Mouse (Mus musculus): ENCODE data around the gene Olfr1234. TPM values are rescaled to one million over a fixed set of nuclear protein-coding genes. Genes with fewer than 3 reads are reported as not detected.

The Olfr1234 gene
- not detected in 2 replicates for polyA plus RNA-seq (2014; fragmentation: Nextera tagmentation; extraction: Ambion mirVana)

DNA sequence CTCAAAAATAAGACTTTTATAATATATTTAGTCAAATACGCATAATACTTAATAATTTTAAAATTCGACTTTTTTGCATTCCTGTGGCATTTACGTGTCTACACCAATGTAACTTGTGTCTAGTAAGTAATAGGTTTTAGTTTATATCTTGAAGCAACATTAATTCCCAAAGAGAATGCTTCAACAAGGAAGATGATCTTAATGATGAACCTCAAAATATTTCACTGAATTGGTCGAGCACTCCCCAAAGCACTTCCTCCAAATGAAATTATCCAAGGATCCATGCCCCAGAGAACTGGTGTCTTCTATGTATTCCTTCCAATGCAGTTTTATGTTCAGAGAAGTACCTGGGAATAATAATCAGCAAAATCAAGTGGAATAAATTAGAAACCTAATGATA lies at the start of gene Olfr1234:
Gene Olfr1234, minus strand, starts transcription at position 101 of the 400 bp plus-strand sequence.
- WGBS = 85% methylated on average over 4 of the region's 4 CpGs
- Histone ChIP-seq H3K4me2 (replicated peaks; ENCODE audit: low read depth, low read length) (no peak within 1 kb of the TSS), H3K27me3 (ENCODE audit: control insufficient read depth, insufficient read depth, low read length) (no peaks in the 10 kb centered on the region), H3K36me3 (ENCODE audit: control insufficient read depth, insufficient read depth, low read length) (no peaks in the 10 kb centered on the region), H3K4me3 (ENCODE audit: low read depth, low read length) (no peak within 1 kb of the TSS), H3K4me1 (ENCODE audit: control insufficient read depth, insufficient read depth, low read length) (no peaks in the 10 kb centered on the region), H3K9ac (replicated peaks; ENCODE audit: low read depth, low read length) (no peak within 1 kb of the TSS), H3K9me3 (ENCODE audit: control insufficient read depth, low read depth, low read length) (no peaks in the 10 kb centered on the region), H3K27ac (ENCODE audit: low read length) (no peak within 1 kb of the TSS)
- ATAC-seq (ENCODE audit: insufficient number of reproducible peaks, insufficient read depth, low FRiP score, low read depth) = no peak

GRCm38 (mm10) chr2:89409576-89409975 lies 44.9 kb upstream of the Olfr1234 start, which contains the start of gene Olfr1238:
Gene Olfr1238 (minus strand): TSS chr2:89409676.
- no peak within 1 kb of the TSS for H3K4me3 ChIP-seq (ENCODE audit: low read depth, low read length)
- no peak within 1 kb of the TSS for H3K4me2 ChIP-seq (replicated peaks; ENCODE audit: low read depth, low read length)
- no peak within 1 kb of the TSS for H3K27ac ChIP-seq (ENCODE audit: low read length)
- H3K9ac ChIP-seq (replicated peaks; ENCODE audit: low read depth, low read length) = no peak within 1 kb of the TSS
- H3K27me3 ChIP-seq (ENCODE audit: control insufficient read depth, insufficient read depth, low read length) = no peaks in the 10 kb centered on the region
- H3K9me3 ChIP-seq (ENCODE audit: control insufficient read depth, low read depth, low read length) = no peaks in the 10 kb centered on the region
- no peaks in the 10 kb centered on the region for H3K36me3 ChIP-seq (ENCODE audit: control insufficient read depth, insufficient read depth, low read length)
- H3K4me1 ChIP-seq (ENCODE audit: control insufficient read depth, insufficient read depth, low read length) = no peaks in the 10 kb centered on the region
- WGBS = 92% methylated on average over 2 of the region's 2 CpGs
- ATAC-seq (ENCODE audit: insufficient number of reproducible peaks, insufficient read depth, low FRiP score, low read depth) = no peak

DNA sequence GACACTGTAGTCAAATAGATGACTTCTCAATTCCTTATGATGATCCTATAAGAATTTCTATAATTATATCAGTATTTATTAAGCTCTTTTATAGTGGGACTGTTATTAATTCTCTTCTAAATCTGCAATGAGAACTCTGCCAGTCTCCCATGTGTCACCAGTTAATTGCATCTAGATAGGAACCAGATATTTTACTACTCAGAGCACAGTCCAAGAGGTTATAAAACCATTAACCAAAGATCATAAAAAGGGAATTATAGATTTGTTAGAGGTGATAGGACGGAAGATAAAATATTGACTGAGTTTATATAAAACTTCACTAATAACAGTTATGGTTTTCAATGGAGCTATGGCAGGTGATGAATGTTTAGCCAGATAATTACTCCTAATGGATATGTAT lies 36.2 kb upstream of the Olfr1234 start:
- Histone ChIP-seq H3K4me3 (ENCODE audit: low read depth, low read length) (no peak overlapping the region), H3K27ac (ENCODE audit: low read length) (no peak overlapping the region), H3K9me3 (ENCODE audit: control insufficient read depth, low read depth, low read length) (no peaks in the 10 kb centered on the region), H3K27me3 (ENCODE audit: control insufficient read depth, insufficient read depth, low read length) (no peaks in the 10 kb centered on the region), H3K36me3 (ENCODE audit: control insufficient read depth, insufficient read depth, low read length) (no peaks in the 10 kb centered on the region), H3K4me1 (ENCODE audit: control insufficient read depth, insufficient read depth, low read length) (no peaks in the 10 kb centered on the region), H3K9ac (replicated peaks; ENCODE audit: low read depth, low read length) (no peak overlapping the region), H3K4me2 (replicated peaks; ENCODE audit: low read depth, low read length) (no peak overlapping the region)
- ATAC-seq (ENCODE audit: insufficient number of reproducible peaks, insufficient read depth, low FRiP score, low read depth) = no peak
- 87% methylated on average over 1 of the region's 1 CpGs for WGBS

DNA sequence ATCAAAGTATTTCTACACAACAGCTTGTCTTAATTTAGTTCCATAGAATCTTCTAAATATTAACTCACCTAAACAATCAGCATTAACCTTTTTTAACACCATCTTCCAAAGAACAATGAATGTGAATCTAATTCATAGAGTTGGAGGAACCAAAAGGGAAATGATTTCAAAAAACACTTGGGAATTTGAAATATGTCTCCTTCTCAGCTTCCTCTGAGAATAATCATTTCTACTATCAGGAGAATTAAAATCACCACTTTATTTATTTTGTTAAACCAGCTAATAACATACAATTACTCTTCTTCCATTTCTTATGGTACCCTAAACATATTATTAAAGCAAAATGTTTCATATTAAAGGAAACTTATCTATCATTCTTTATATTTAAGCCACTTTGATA lies 22.4 kb downstream of the Olfr1234 start, which contains the start of gene Olfr1233:
Gene Olfr1233, minus strand, starts transcription at position 101 of the 400 bp plus-strand sequence.
- H3K4me1 ChIP-seq (ENCODE audit: control insufficient read depth, insufficient read depth, low read length) = no peaks in the 10 kb centered on the region
- no peaks in the 10 kb centered on the region for H3K36me3 ChIP-seq (ENCODE audit: control insufficient read depth, insufficient read depth, low read length)
- ATAC-seq (ENCODE audit: insufficient number of reproducible peaks, insufficient read depth, low FRiP score, low read depth) = no peak
- H3K27me3 ChIP-seq (ENCODE audit: control insufficient read depth, insufficient read depth, low read length) = no peaks in the 10 kb centered on the region
- H3K9ac ChIP-seq (replicated peaks; ENCODE audit: low read depth, low read length) = no peak within 1 kb of the TSS
- no peak within 1 kb of the TSS for H3K4me3 ChIP-seq (ENCODE audit: low read depth, low read length)
- H3K4me2 ChIP-seq (replicated peaks; ENCODE audit: low read depth, low read length) = no peak within 1 kb of the TSS
- no peak within 1 kb of the TSS for H3K27ac ChIP-seq (ENCODE audit: low read length)
- H3K9me3 ChIP-seq (ENCODE audit: control insufficient read depth, low read depth, low read length) = no peaks in the 10 kb centered on the region

DNA sequence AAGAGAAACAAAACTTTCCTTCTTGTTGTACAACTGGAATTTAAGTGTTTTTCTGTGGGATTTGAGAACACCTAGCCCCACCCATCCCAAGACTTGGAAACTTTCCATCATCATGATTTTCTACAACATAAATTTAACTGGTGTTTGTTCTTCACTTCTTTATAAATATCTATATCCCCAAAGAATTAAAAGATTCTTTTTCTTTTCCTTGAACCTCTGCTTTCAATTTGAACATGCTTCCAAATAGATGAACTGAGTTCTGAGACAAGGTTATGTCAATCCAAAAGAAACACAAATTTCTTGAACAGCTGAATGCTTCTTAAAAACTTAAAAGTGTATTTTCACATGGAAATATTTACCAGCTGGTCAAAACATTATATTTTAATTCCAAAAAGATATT lies 35.1 kb downstream of the Olfr1234 start, which contains the start of gene Olfr1232:
Gene Olfr1232, minus strand, starts transcription at position 101 of the 400 bp plus-strand sequence.
- no peaks in the 10 kb centered on the region for H3K36me3 ChIP-seq (ENCODE audit: control insufficient read depth, insufficient read depth, low read length)
- H3K27me3 ChIP-seq (ENCODE audit: control insufficient read depth, insufficient read depth, low read length) = no peaks in the 10 kb centered on the region
- ATAC-seq (ENCODE audit: insufficient number of reproducible peaks, insufficient read depth, low FRiP score, low read depth) = no peak
- H3K9ac ChIP-seq (replicated peaks; ENCODE audit: low read depth, low read length) = no peak within 1 kb of the TSS
- H3K4me1 ChIP-seq (ENCODE audit: control insufficient read depth, insufficient read depth, low read length) = no peaks in the 10 kb centered on the region
- H3K4me3 ChIP-seq (ENCODE audit: low read depth, low read length) = no peak within 1 kb of the TSS
- H3K9me3 ChIP-seq (ENCODE audit: control insufficient read depth, low read depth, low read length) = no peaks in the 10 kb centered on the region
- no peak within 1 kb of the TSS for H3K27ac ChIP-seq (ENCODE audit: low read length)
- H3K4me2 ChIP-seq (replicated peaks; ENCODE audit: low read depth, low read length) = no peak within 1 kb of the TSS

Other genes starting within 250 kb of the Olfr1234 start
- gene Olfr1221, start 247.6 kb downstream of the Olfr1234 start, polyA plus RNA-seq (2014; fragmentation: Nextera tagmentation; extraction: Ambion mirVana) = not detected in 2 replicates
- not detected in 2 replicates for gene Olfr1222, start 231.8 kb downstream of the Olfr1234 start, polyA plus RNA-seq (2014; fragmentation: Nextera tagmentation; extraction: Ambion mirVana)
- not detected in 2 replicates for gene Olfr1223, start 213.3 kb downstream of the Olfr1234 start, polyA plus RNA-seq (2014; fragmentation: Nextera tagmentation; extraction: Ambion mirVana)
- not detected in 2 replicates for gene Olfr1224-ps1, start 200.8 kb downstream of the Olfr1234 start, polyA plus RNA-seq (2014; fragmentation: Nextera tagmentation; extraction: Ambion mirVana)
- not detected in 2 replicates for gene Olfr1225, start 190.2 kb downstream of the Olfr1234 start, polyA plus RNA-seq (2014; fragmentation: Nextera tagmentation; extraction: Ambion mirVana)
- not detected in 2 replicates for gene Olfr1226, start 164.8 kb downstream of the Olfr1234 start, polyA plus RNA-seq (2014; fragmentation: Nextera tagmentation; extraction: Ambion mirVana)
- not detected in 2 replicates for gene Olfr1228, start 110.8 kb downstream of the Olfr1234 start, polyA plus RNA-seq (2014; fragmentation: Nextera tagmentation; extraction: Ambion mirVana)
- gene Olfr1229, start 76.9 kb downstream of the Olfr1234 start, polyA plus RNA-seq (2014; fragmentation: Nextera tagmentation; extraction: Ambion mirVana) = not detected in 2 replicates
- not detected in 2 replicates for gene Olfr1230, start 67.6 kb downstream of the Olfr1234 start, polyA plus RNA-seq (2014; fragmentation: Nextera tagmentation; extraction: Ambion mirVana)
- not detected in 2 replicates for gene Olfr1231, start 57.8 kb downstream of the Olfr1234 start, polyA plus RNA-seq (2014; fragmentation: Nextera tagmentation; extraction: Ambion mirVana)
- not detected in 2 replicates for gene Olfr1232, start 35.2 kb downstream of the Olfr1234 start, polyA plus RNA-seq (2014; fragmentation: Nextera tagmentation; extraction: Ambion mirVana)
- not detected in 2 replicates for gene Olfr1233, start 22.5 kb downstream of the Olfr1234 start, polyA plus RNA-seq (2014; fragmentation: Nextera tagmentation; extraction: Ambion mirVana)
- not detected in 2 replicates for gene Olfr1238, start 44.8 kb upstream of the Olfr1234 start, polyA plus RNA-seq (2014; fragmentation: Nextera tagmentation; extraction: Ambion mirVana)
- gene Olfr1239, start 55.5 kb upstream of the Olfr1234 start, polyA plus RNA-seq (2014; fragmentation: Nextera tagmentation; extraction: Ambion mirVana) = not detected in 2 replicates
- not detected in 2 replicates for gene Olfr1240, start 78.1 kb upstream of the Olfr1234 start, polyA plus RNA-seq (2014; fragmentation: Nextera tagmentation; extraction: Ambion mirVana)
- gene Olfr1241, start 122.3 kb upstream of the Olfr1234 start, polyA plus RNA-seq (2014; fragmentation: Nextera tagmentation; extraction: Ambion mirVana) = not detected in 2 replicates
- gene Olfr1242, start 133.5 kb upstream of the Olfr1234 start, polyA plus RNA-seq (2014; fragmentation: Nextera tagmentation; extraction: Ambion mirVana) = not detected in 2 replicates
- not detected in 2 replicates for gene Olfr1243, start 166.6 kb upstream of the Olfr1234 start, polyA plus RNA-seq (2014; fragmentation: Nextera tagmentation; extraction: Ambion mirVana)
- not detected in 2 replicates for gene Olfr1245, start 213.6 kb upstream of the Olfr1234 start, polyA plus RNA-seq (2014; fragmentation: Nextera tagmentation; extraction: Ambion mirVana)
- not detected in 2 replicates for gene Olfr1246, start 228.3 kb upstream of the Olfr1234 start, polyA plus RNA-seq (2014; fragmentation: Nextera tagmentation; extraction: Ambion mirVana)
- not detected in 2 replicates for gene Olfr1247, start 249.3 kb upstream of the Olfr1234 start, polyA plus RNA-seq (2014; fragmentation: Nextera tagmentation; extraction: Ambion mirVana)

Measured in stomach, embryonic 14.5 days (tissue).